Mouse (Mus musculus) forebrain, embryonic 10.5 days (tissue): Measurements from ENCODE around the gene Krt76. TPM values are rescaled to one million over a fixed set of nuclear protein-coding genes. Genes with fewer than 3 reads are reported as not detected.

Source experiments
- DNase-seq: peaks from one replicate; pipeline ENCODE4 v3.0.0-alpha.2; 2017; ENCODE audit warnings: low spot score; ENCODE audit errors: extremely low spot score
- H3K27ac ChIP-seq: fragments of 300-500 bp; sonication (generic); 2 replicates; pipeline ENCODE4 v1.5.1; 2016; ENCODE audit warnings: mild to moderate bottlenecking
- H3K27me3 ChIP-seq: fragments of 300-500 bp; sonication (generic); 2 replicates; pipeline ENCODE4 v1.6.1; 2016; ENCODE audit warnings: mild to moderate bottlenecking; ENCODE audit not compliant: poor library complexity, severe bottlenecking
- H3K36me3 ChIP-seq: fragments of 300-500 bp; sonication (generic); replicated peaks from 2 replicates; pipeline ENCODE4 v1.6.1; 2016; ENCODE audit warnings: mild to moderate bottlenecking, moderate library complexity
- H3K4me1 ChIP-seq: fragments of 300-500 bp; sonication (generic); 2 replicates; pipeline ENCODE4 v1.6.1; 2016
- H3K4me3 ChIP-seq: fragments of 300-500 bp; sonication (generic); 2 replicates; pipeline ENCODE4 v1.5.1; 2016; ENCODE audit warnings: mild to moderate bottlenecking, moderate library complexity
- H3K9me3 ChIP-seq: fragments of 300-500 bp; sonication (generic); 2 replicates; pipeline ENCODE4 v1.6.1; 2016; ENCODE audit warnings: mild to moderate bottlenecking, moderate library complexity
- WGBS: fragments of 180-500 bp; shearing (Covaris S2); methylation state at CpG from one replicate; pipeline ENCODE4 v1.1.7; 2016; 5-methylcytosine and 5-hydroxymethylcytosine counted together
- polyA plus RNA-seq: library from polyadenylated mRNA; unstranded; fragments of >200 nt; fragmentation: Nextera tagmentation; extraction: Ambion mirVana; gene quantifications from 2 replicates; pipeline ENCODE4 v1.2.1, GENCODE M21; 2016

The Krt76 gene
- polyA plus RNA-seq, result not detected in 2 replicates

DNA sequence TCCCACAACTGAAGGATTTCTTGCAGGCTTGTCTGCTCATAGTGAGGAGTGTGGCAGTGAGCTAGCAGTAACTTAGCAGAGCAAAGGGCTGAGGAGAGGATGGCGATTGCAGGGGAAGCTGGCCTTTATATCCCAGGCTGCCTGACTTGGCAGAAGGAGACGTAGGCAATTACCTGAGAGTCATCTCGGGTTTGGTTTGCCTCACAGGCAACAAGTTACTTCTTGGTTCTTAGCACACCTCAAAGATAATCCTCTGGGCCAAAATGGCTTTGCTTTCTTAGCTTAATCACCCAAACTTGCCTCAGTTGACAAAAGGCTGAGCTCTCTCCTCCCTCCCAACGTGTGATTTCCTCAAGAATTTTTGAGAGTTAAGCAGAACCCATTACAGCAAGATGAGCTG is at the start of gene Krt76:
Gene Krt76, minus strand, starts transcription at position 101 of the 400 bp plus-strand sequence.
- no peaks in the 10 kb centered on the region for H3K36me3 ChIP-seq
- no peak for DNase-seq
- no peaks in the 10 kb centered on the region for H3K4me1 ChIP-seq
- no peaks in the 10 kb centered on the region; the same call in 1 of the 2 replicates for H3K27me3 ChIP-seq
- no peak within 1 kb of the TSS for H3K27ac ChIP-seq
- no peaks in the 10 kb centered on the region for H3K9me3 ChIP-seq
- no peak within 1 kb of the TSS for H3K4me3 ChIP-seq
- 59% methylated on average over 4 of the region's 4 CpGs for WGBS

DNA sequence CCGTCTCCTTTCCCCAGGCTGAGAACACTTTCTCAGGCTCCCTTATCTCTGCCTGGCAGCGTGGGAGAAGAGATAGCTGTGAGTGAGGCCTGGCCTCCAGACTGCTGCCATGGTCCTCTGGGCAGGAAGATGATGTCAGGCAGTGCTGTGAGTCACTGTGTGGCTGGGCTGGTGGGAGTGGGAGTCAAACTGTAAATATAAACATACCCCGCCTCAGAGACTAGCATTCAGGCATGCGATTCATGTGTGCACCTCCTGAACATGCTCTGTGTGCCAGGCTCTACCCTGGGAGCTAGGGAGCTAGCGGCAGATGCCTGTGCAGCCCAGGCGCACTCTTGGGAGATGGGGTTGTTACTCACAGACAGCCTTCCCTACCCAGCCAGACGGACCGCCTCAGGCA is 49.2 kb upstream of the Krt76 start:
- WGBS, result 79% methylated on average over 8 of the region's 8 CpGs
- no peak overlapping the region for H3K27ac ChIP-seq
- no peak overlapping the region for H3K4me3 ChIP-seq
- H3K27me3 ChIP-seq, result no peaks in the 10 kb centered on the region
- no peaks in the 10 kb centered on the region for H3K9me3 ChIP-seq
- no peak for DNase-seq
- peaks cover 7% of the 10 kb centered on the region; the same call in 1 of the 2 replicates for H3K4me1 ChIP-seq
- H3K36me3 ChIP-seq, result no peaks in the 10 kb centered on the region

DNA sequence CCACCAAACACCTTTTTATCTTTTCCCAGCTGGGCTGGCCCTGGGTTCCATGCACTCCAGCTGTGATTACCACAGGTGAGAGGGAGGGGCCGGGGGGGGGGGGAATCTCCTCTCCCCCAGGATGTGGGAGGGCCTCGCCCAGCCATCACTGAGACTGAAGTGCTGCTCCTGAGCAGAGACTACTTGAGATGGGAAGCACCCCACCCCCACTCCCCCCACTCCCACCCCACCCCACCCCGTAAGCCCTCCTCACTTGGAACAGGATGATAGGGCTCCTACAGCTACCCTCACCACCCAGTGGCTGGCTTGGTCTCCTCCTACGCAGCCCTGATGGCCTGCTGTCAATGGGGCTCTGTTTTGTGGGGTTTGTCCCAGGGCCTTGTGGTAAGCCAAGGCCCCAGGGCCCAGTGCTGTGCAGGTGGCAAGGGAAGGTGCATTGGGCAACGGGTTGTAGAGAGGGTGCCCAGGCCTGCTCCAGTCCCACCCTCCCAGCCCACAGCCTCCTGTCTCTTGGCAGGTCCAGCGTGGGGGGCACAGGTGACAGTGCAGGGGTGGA is 47.6 kb upstream of the Krt76 start, which contains the start of gene Krt79:
Gene Krt79, minus strand, starts transcription at position 51 of the 556 bp plus-strand sequence.
- H3K27ac ChIP-seq, result peak within 1 kb of the TSS; percentile 15; the same call in 1 of the 2 replicates
- no peak within 1 kb of the TSS for H3K4me3 ChIP-seq
- H3K9me3 ChIP-seq, result no peaks in the 10 kb centered on the region
- H3K36me3 ChIP-seq, result no peaks in the 10 kb centered on the region
- 71% methylated on average over 6 of the region's 6 CpGs for WGBS
- no peaks in the 10 kb centered on the region for H3K27me3 ChIP-seq
- H3K4me1 ChIP-seq, result peaks cover 7% of the 10 kb centered on the region; the same call in 1 of the 2 replicates
- no peak for DNase-seq

DNA sequence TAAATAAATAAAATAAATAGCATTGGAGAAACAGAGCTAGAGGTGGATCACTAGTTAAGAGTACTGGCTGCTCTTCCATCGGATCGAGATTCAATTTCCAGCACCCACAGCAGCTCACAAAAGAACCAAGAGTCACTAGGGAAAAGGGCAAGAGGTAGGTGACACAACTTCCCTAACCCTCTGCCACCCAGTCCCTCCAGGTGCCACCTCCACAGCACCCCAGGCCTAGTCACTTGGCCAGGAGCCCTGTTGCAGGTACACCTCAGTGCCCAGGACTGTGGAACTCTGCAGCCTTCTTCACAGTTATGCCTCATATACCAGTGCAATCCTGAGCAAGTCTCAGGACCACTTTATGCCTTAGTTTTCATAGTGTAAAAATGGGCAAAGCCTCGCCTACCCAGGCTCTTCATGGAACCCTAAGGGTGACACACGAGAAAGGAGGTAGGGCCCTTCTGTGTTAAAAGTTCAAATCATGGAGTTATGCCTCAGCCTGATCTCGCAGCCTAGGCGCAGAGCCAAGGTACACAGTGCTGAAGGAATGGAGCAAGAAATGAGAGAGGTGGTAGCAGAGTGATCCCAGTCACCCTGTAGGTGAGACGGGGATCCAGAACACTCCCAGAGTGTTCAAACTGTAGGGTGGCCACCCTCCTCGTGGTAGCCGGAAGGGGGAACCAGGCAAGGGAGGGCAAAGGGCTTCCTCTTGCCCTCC is 46.0 kb upstream of the Krt76 start:
- Histone ChIP-seq H3K4me1 (peaks cover 7% of the 10 kb centered on the region; the same call in 1 of the 2 replicates), H3K4me3 (no peak overlapping the region), H3K27ac (no peak overlapping the region), H3K36me3 (no peaks in the 10 kb centered on the region), H3K27me3 (no peaks in the 10 kb centered on the region), H3K9me3 (no peaks in the 10 kb centered on the region)
- no peak for DNase-seq
- 90% methylated on average over 9 of the region's 9 CpGs for WGBS

DNA sequence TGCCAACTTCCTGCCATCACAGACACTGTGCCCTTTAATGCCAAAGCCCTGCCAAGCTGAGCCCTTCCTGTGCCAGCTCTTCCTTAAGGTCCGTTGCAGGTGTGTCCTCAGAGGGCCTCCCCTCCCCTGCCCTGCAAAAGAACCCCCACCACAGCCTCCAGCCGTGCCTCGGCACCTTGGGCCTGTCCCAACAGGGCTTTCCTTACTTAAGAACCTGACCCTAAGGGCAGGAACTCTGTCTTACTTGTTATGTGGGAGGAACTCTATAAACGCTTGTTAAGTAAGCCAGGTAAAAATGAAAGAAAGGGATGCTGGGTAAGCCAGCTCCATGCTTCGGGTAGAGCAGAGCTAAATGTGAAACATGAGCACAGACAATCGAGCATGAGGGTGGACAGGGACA is 40.3 kb upstream of the Krt76 start:
- H3K36me3 ChIP-seq, result no peaks in the 10 kb centered on the region
- WGBS, result 82% methylated on average over 6 of the region's 6 CpGs
- no peak overlapping the region for H3K4me3 ChIP-seq
- DNase-seq, result no peak
- H3K4me1 ChIP-seq, result peaks cover 20% of the 10 kb centered on the region
- H3K27me3 ChIP-seq, result peaks cover 41% of the 10 kb centered on the region
- H3K27ac ChIP-seq, result no peak overlapping the region
- H3K9me3 ChIP-seq, result no peaks in the 10 kb centered on the region

DNA sequence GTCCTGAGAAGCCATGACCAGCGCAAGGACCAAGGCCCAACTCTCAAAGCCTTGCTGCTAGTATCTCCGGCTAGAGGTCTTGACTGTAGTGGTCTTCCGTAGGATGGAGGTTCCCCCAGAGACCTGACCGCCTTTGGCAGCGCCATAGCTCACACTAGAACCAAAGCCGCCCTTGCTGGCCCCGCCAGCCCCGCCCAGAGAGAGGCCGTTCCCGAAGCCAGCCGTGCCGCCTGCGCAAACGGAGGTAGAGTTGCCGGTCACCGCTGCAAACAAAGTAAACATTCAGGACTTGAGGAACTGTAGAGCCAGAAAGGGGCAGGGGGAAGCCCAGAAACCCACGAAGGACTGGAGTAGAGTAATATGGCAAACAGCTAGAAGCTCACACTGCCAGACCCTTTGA is 36.9 kb upstream of the Krt76 start:
- Histone ChIP-seq H3K27me3 (peaks cover 46% of the 10 kb centered on the region), H3K9me3 (no peaks in the 10 kb centered on the region), H3K27ac (0 out of 2 replicates have a peak overlapping the region, but pooled peaks have one; percentile 9), H3K4me3 (peak overlapping the region; percentile 39), H3K4me1 (peaks cover 20% of the 10 kb centered on the region), H3K36me3 (no peaks in the 10 kb centered on the region)
- WGBS, result 4% methylated on average over 17 of the region's 17 CpGs
- DNase-seq, result peak; percentile 29

DNA sequence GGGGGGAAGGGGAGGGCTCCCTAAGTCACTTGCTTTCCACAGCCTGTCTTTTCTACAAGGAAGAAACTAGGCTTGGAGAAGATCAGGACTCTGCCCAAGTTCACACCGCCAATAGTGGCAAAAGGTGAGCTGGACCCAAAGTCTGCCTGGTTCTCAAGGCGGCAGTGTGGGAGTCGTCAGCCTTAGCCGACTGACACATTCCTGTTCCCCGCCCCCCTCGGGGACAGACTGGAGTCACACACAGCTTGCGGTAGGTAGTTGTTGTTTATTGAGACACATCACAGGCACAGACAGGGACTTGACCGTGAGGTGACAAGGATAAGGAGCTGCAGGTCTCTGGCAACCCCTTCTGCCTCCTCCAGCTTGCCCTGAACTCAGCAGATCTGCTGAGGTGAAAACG is 36.4 kb upstream of the Krt76 start:
- peak overlapping the region; percentile 39 for H3K4me3 ChIP-seq
- H3K27ac ChIP-seq, result no peak overlapping the region
- H3K9me3 ChIP-seq, result no peaks in the 10 kb centered on the region
- peaks cover 20% of the 10 kb centered on the region for H3K4me1 ChIP-seq
- DNase-seq, result no peak
- H3K27me3 ChIP-seq, result peaks cover 46% of the 10 kb centered on the region
- no peaks in the 10 kb centered on the region for H3K36me3 ChIP-seq
- 22% methylated on average over 9 of the region's 9 CpGs for WGBS

DNA sequence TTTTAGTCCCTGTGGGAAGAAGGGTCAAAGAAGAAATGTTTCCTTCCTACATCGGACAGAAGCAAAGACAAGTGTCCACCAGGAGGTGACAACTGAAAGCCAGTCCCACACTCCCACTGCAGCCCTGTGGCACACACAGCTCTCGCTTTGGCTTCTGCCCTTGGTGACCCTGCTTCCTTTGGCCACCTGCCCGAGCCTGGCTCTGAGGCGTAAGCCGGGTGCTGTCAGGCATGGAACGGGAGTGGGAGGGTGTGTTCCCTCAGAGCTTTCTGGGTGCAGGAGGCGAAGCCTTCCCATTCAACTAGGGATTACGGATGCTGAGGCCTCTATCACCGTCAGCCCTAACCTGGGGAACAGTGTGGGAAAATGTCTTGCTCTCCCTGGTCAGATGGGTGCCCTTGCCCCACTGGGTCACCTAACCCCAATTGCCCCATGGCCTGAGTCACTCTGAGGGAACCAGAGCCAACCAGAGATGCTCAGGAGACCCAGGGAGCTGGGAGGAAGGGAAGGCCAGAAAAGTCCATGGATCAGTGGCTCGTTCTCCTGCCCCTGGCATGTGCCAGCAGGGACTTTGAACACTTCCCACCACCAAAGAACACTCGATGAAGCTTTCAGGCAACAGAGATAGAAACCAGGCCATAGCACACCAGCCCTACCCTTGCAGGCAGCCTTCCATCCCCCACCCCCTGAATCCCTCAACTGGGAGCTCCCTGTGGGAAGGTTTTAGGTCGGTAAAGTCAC is 34.8 kb upstream of the Krt76 start:
- Histone ChIP-seq H3K4me1 (peaks cover 20% of the 10 kb centered on the region), H3K27ac (no peak overlapping the region), H3K4me3 (no peak overlapping the region), H3K27me3 (peaks cover 46% of the 10 kb centered on the region), H3K36me3 (no peaks in the 10 kb centered on the region), H3K9me3 (no peaks in the 10 kb centered on the region)
- 67% methylated on average over 12 of the region's 12 CpGs for WGBS
- DNase-seq, result no peak

DNA sequence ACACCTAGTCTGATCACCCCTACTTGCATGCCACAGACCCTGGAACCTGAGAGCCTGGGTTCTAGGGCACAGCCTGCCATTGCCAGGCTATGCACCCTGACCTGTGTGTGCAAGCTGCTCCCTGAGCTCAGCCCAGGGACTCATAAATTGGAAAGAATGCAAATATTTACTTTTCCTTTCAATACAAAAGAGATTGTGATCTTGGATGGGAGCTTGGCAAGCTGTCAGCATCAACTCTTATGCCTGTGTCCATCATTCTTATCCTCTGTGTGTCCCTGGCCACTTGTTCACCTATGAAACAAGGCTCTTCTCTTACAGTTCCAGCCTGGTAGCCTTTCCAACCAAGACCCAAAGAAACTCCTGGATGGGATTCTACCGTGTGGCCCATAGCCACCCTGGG is 32.3 kb upstream of the Krt76 start:
- H3K4me1 ChIP-seq, result peaks cover 12% of the 10 kb centered on the region
- 93% methylated on average over 1 of the region's 1 CpGs for WGBS

DNA sequence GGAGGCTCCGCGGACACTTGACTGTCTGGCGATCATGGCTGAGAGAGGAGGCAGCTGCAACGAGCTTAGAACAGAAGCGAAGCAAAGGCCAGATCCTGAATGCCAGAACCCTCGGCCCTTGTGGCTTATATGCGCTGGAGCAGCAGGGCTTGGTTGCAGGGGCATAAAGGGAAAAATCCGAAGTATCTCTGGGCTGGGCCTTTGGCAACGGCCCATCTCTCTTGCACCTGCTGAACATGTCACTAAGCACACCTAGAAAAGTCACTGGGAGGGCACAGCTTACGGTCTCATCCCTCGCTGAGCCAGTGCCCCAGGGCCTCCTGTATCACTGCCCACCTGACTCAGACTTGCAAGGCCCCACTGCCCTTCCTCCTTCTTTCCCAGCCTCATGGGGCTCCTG is 31.9 kb upstream of the Krt76 start, which contains the start of gene Krt4:
Gene Krt4, minus strand, starts transcription at position 101 of the 400 bp plus-strand sequence.
- WGBS, result 86% methylated on average over 11 of the region's 11 CpGs
- H3K4me1 ChIP-seq, result peaks cover 8% of the 10 kb centered on the region
- DNase-seq, result no peak
- no peaks in the 10 kb centered on the region for H3K9me3 ChIP-seq
- H3K36me3 ChIP-seq, result no peaks in the 10 kb centered on the region
- H3K4me3 ChIP-seq, result no peak within 1 kb of the TSS
- no peak within 1 kb of the TSS for H3K27ac ChIP-seq
- H3K27me3 ChIP-seq, result peaks cover 20% of the 10 kb centered on the region

More for the DNA sequence above, 32.3 kb upstream of the Krt76 start:
- Histone ChIP-seq H3K27ac (no peak overlapping the region), H3K4me3 (no peak overlapping the region), H3K36me3 (no peaks in the 10 kb centered on the region), H3K9me3 (no peaks in the 10 kb centered on the region), H3K27me3 (peaks cover 23% of the 10 kb centered on the region)
- no peak for DNase-seq

DNA sequence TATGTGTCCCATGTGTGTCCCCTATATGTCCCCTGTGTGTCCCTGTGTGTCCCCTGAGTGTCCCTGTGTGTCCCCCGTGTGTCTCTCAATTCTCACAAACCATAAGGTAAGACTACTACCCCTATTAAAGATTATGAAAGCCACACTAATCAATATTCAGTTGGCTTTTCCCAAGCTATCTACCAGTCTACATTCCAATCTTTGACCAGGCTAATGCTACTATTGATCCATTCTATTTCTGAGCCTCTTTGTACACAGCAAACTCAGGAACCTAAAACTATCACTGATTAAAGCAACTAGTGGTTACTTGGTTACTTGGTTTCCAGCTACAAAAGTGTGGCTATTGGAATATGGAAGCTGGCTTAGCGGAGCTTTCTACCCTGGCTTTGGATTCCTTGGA is 29.6 kb upstream of the Krt76 start:
- 92% methylated on average over 2 of the region's 2 CpGs for WGBS
- no peak for DNase-seq
- H3K36me3 ChIP-seq, result no peaks in the 10 kb centered on the region
- H3K9me3 ChIP-seq, result no peaks in the 10 kb centered on the region
- H3K27me3 ChIP-seq, result no peaks in the 10 kb centered on the region
- H3K27ac ChIP-seq, result no peak overlapping the region
- no peaks in the 10 kb centered on the region; the same call in 1 of the 2 replicates for H3K4me1 ChIP-seq
- no peak overlapping the region for H3K4me3 ChIP-seq

DNA sequence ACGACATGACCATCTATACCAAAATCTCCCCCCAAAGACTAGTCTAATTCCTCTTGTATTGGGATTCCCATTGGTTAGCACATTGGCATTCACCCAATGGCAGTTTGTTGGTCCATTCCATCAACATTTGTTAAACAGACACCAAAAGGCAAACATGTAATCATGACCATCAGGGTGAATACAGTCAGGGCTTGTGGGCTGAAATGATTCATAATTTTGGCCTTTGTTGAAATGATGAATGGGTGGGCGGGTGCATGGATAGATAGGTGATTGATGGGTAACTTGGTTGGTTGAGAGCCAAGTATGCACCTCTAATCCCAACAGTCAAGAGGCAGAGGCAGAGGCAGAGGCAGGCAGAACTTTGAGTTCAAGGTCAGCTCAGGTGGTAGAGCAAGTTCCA is 23.4 kb upstream of the Krt76 start:
- Histone ChIP-seq H3K27ac (no peak overlapping the region), H3K36me3 (no peaks in the 10 kb centered on the region), H3K9me3 (no peaks in the 10 kb centered on the region), H3K27me3 (no peaks in the 10 kb centered on the region), H3K4me3 (no peak overlapping the region), H3K4me1 (peaks cover 4% of the 10 kb centered on the region; the same call in 1 of the 2 replicates)
- no peak for DNase-seq
- 77% methylated on average over 2 of the region's 2 CpGs for WGBS
